Mouse (Mus musculus): ENCODE measurements at regions not wholly inside any gene's neighbourhood (a gene's known extent, or its start where the extent isn't known, plus 50 kb on each side); places are given as distances from the start of the nearest gene placed in this dataset.

DNA sequence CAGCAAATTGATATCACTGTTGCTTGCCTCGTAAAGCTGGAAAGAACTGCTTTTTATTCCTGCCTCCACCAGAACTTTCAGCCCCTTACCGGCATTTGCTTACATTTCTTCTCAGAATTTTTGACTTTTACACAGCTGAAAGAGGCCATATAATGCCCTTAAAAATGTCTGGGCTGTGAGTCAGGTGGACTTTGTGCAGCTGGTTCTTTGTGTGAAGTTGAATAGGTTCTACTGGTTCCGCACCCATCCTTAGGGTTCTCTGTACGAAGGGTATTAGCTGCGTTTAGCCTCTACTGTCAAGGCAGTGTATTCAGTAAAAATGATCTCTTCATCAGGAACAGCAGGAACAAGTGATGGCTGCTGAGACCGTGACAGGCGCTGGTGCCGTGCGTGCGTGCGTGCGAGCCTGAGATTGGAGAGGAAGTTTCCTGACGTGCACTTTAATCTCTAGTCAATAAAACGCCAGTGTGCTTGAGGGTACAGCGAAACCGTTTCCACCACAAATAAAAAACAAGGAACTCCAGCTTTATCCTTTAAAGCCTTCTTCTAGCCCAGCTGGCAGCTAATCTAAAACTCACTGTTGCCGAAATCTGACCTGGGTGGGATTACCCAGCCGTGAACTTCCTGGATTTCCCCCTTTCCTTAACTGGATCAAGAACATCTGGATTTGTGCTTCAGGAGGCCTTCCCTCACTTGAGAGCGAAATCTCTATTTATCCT lies 100.8 kb upstream of the Tgm3 start:
- TF ChIP-seq CTCF (conservative IDR thresholded peaks at IDR 0.05; ENCODE audit: insufficient read depth, insufficient read length, low read depth, low read length) (no peak), POLR2A (IDR thresholded peaks at IDR 0.05; ENCODE audit: low read depth, low read length) (no peak)

Data from kidney, adult 2 months (tissue).